Mouse (Mus musculus) limb, embryonic 12.5 days (tissue): ENCODE results near the gene Lipt2. TPM values are rescaled to one million over a fixed set of nuclear protein-coding genes. Genes with fewer than 3 reads are reported as not detected.

Experiments used
- ATAC-seq: fragments of 200-750 bp; cut with Nextera tagmentation; 2 replicates; pipeline ENCODE4 v1.8.0; 2017; ENCODE audit warnings: low read depth, moderate TSS enrichment; ENCODE audit not compliant: insufficient number of reproducible peaks, insufficient read depth, low FRiP score, low TSS enrichment
- H3K27ac ChIP-seq: fragments of 300-500 bp; sonication (generic); 2 replicates; pipeline ENCODE4 v1.5.1; 2016; ENCODE audit warnings: mild to moderate bottlenecking, moderate library complexity
- H3K27me3 ChIP-seq: fragments of 300-500 bp; sonication (generic); 2 replicates; pipeline ENCODE4 v1.6.1; 2016; ENCODE audit warnings: mild to moderate bottlenecking, moderate library complexity
- H3K36me3 ChIP-seq: fragments of 300-500 bp; sonication (generic); 2 replicates; pipeline ENCODE4 v1.6.1; 2016; ENCODE audit warnings: mild to moderate bottlenecking, moderate library complexity
- H3K4me1 ChIP-seq: fragments of 300-500 bp; sonication (generic); replicated peaks from 2 replicates; pipeline ENCODE4 v1.6.1; 2016
- H3K4me2 ChIP-seq: fragments of 300-500 bp; sonication (generic); 2 replicates; pipeline ENCODE4 v1.6.1; 2016; ENCODE audit warnings: mild to moderate bottlenecking, moderate library complexity
- H3K4me3 ChIP-seq: fragments of 300-500 bp; sonication (generic); replicated peaks from 2 replicates; pipeline ENCODE4 v1.5.1; 2016; ENCODE audit warnings: mild to moderate bottlenecking
- H3K9ac ChIP-seq: fragments of 300-500 bp; sonication (generic); replicated peaks from 2 replicates; pipeline ENCODE4 v1.6.1; 2016; ENCODE audit warnings: mild to moderate bottlenecking, moderate library complexity
- H3K9me3 ChIP-seq: fragments of 300-500 bp; sonication (generic); 2 replicates; pipeline ENCODE4 v1.6.1; 2016; ENCODE audit warnings: mild to moderate bottlenecking, moderate library complexity
- WGBS: fragments of 180-500 bp; shearing (Covaris S2); methylation state at CpG from one replicate; pipeline ENCODE4 v1.1.7; 2016; 5-methylcytosine and 5-hydroxymethylcytosine counted together
- polyA plus RNA-seq: library from polyadenylated mRNA; unstranded; fragments of >200 nt; fragmentation: Nextera tagmentation; extraction: Ambion mirVana; gene quantifications from 2 replicates; pipeline ENCODE4 v1.2.1, GENCODE M21; 2016

Lipt2 gene
- polyA plus RNA-seq, result 26.2 and 26.9 TPM in 2 replicates

DNA sequence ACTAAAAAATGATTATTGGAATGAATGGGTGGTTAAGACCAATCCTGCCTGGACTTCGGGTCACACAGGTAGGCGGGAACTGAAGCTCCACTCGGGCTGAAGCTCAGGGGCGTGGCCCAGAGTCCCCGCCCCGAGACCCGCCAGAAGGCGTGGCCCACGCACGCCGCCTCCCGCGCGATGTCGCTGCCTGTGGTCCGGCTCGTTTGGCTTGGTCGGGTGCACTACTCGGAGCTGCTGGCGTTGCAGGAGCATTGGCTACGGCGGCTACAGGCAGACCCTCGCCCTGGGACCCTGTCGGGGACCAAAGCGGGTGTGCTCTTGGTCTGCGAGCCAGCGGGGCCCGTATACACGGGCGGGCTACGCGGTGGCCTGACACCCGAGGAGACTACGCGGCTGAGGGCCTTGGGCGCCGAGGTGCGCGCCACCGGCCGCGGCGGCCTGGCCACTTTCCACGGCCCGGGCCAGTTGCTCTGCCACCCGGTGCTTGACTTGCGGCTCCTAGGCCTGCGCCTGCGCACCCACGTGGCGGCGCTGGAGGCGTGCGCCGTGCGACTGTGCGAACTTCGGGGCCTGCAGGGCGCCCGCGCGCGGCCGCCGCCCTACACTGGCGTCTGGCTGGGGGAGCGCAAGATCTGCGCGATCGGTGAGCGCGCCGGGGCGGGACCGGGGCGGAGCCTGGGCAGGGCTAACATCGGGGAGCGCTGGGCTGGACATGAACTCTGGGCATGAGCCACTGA is at the start of gene Lipt2:
Lipt2 (plus strand) TSS at position 173 of the 737 bp plus-strand sequence.
- no peaks in the 10 kb centered on the region for H3K27me3 ChIP-seq
- ATAC-seq, result peak; percentile 94
- no peaks in the 10 kb centered on the region; the same call in 1 of the 2 replicates for H3K36me3 ChIP-seq
- H3K4me2 ChIP-seq, result peak within 1 kb of the TSS; percentile 82
- H3K9ac ChIP-seq, result peak within 1 kb of the TSS; percentile 89
- peak within 1 kb of the TSS; percentile 99 for H3K27ac ChIP-seq
- peak within 1 kb of the TSS; percentile 83 for H3K4me3 ChIP-seq
- no peaks in the 10 kb centered on the region for H3K9me3 ChIP-seq
- WGBS, result under 1% methylated on average over 78 of the region's 78 CpGs
- H3K4me1 ChIP-seq, result peaks cover 5% of the 10 kb centered on the region

DNA sequence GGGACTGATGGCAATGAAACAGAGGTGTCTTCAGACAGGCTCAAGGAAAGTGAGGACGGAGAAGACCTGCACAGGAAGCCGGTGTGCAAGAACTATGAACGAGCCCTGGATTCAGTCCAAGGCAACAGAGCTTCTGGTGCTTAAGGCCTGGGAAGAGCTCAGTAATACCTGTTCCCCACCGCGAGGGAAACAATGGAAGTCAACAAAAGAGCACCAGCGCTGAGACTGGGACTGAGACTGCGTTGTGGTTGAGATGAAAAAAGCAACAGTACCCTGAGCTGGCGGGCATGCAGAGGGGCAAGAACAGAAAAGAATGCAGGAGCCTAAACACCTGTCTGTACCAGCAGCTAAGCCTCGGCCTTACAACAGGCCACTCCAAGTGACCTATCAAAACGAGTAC is 47.6 kb upstream of the Lipt2 start:
- Histone ChIP-seq H3K9me3 (no peaks in the 10 kb centered on the region), H3K36me3 (peaks cover 60% of the 10 kb centered on the region), H3K4me2 (no peak overlapping the region), H3K27ac (no peak overlapping the region), H3K4me1 (no peaks in the 10 kb centered on the region), H3K27me3 (no peaks in the 10 kb centered on the region), H3K9ac (no peak overlapping the region), H3K4me3 (no peak overlapping the region)
- WGBS, result 86% methylated on average over 10 of the region's 10 CpGs
- ATAC-seq, result no peak

DNA sequence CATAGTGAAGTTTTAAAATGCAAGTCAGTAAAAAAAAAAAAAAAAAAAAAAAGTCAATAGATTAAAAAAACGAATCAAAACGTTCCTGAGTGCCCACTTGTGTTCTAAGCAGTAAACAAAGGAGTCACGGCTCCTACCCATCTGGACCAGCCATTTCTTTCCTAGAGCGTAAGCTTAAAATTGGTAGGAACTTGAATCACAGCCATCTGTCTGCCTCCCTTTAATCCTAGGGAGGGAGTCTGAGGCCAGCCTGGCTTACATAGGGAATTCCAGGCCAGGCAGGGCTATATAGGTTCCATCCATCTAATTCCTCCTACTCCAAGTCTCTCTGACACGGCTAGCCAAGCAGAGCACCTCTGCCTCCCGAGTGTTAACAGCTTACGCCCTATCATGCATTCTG is 45.3 kb upstream of the Lipt2 start:
- no peaks in the 10 kb centered on the region for H3K9me3 ChIP-seq
- no peaks in the 10 kb centered on the region for H3K27me3 ChIP-seq
- no peak overlapping the region for H3K4me2 ChIP-seq
- peaks cover 71% of the 10 kb centered on the region for H3K36me3 ChIP-seq
- ATAC-seq, result no peak
- no peak overlapping the region for H3K27ac ChIP-seq
- no peak overlapping the region for H3K4me3 ChIP-seq
- H3K9ac ChIP-seq, result no peak overlapping the region
- H3K4me1 ChIP-seq, result no peaks in the 10 kb centered on the region
- WGBS, result 87% methylated on average over 7 of the region's 7 CpGs

DNA sequence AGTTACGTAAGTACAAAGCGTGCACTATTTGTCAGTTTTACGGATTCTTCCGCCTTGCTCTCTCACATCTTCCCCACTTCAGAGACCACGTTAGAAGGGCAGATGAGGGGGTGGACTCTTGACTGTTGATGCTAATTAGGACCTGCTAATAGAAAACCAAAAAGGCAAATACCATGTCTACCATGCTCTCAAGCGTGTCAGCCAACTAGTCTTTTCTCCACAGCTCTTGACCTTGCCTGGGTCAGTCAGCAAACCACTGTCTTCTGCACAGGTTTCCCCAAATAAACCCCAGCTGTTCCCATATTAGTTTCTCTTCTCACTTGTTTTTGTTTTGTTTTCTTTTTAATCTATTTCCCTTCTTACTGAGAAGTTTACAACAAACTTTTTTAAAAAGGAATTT is 44.8 kb upstream of the Lipt2 start:
- Histone ChIP-seq H3K27ac (no peak overlapping the region), H3K4me3 (no peak overlapping the region), H3K4me1 (no peaks in the 10 kb centered on the region), H3K4me2 (no peak overlapping the region), H3K27me3 (no peaks in the 10 kb centered on the region), H3K9ac (no peak overlapping the region), H3K36me3 (peaks cover 73% of the 10 kb centered on the region), H3K9me3 (no peaks in the 10 kb centered on the region)
- 90% methylated on average over 6 of the region's 6 CpGs for WGBS
- ATAC-seq, result no peak

DNA sequence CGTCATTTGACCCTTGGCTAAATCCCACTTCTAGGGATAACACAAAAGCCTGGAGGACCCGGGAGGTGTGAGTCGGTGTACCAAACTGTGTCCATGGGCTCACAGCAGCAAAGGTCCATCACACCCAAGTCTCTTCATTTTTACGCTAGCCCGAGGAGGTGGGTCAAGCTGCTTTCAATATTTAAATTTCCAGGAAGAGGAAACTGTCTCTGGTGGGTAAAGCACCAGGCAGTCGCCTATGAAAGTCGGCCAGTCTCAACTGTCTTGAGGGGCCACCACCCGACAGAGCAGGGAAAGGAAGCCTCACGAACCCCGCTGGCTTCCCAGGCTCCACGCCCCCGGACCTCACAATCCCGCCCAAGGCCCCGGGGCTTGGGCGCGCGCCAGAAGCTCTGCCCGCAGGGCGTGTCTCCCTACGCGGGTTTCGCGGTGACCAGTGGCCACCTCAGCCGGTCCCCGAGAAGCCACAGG is 38.3 kb upstream of the Lipt2 start:
- Histone ChIP-seq H3K27me3 (no peaks in the 10 kb centered on the region), H3K9me3 (no peaks in the 10 kb centered on the region), H3K4me2 (peak overlapping the region; percentile 83), H3K36me3 (peaks cover 32% of the 10 kb centered on the region), H3K4me1 (peaks cover 19% of the 10 kb centered on the region), H3K4me3 (peak overlapping the region; percentile 98), H3K27ac (peak overlapping the region; percentile 91), H3K9ac (peak overlapping the region; percentile 92)
- ATAC-seq, result peak; percentile 60
- 1% methylated on average over 25 of the region's 25 CpGs for WGBS

DNA sequence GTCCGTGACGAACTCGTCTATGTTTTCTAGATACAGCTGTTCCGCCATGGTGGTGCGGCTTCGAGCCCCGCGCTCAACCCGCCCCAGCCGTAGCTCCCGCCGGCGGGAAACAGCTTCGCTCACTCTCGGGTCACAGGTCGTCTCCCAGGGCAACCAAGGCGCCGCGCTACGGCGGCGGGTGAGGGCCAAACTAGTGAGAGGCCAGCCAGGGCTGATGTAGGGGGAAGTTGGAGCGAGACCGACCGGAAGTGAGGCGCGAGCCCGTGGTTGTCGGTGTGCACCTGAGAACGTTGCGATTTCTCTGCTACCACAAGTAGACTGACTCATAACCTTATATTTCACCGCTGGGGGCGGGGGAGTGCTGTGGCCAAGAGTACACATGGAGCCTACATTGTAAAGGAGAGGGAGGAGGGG is 37.7 kb upstream of the Lipt2 start, which contains the start of gene Pold3:
Pold3 (minus strand) TSS at position 190 of the 414 bp plus-strand sequence.
- under 1% methylated on average over 33 of the region's 33 CpGs for WGBS
- ATAC-seq, result peak; percentile 93
- H3K27ac ChIP-seq, result peak within 1 kb of the TSS; percentile 91
- peak within 1 kb of the TSS; percentile 98 for H3K4me3 ChIP-seq
- H3K27me3 ChIP-seq, result no peaks in the 10 kb centered on the region
- H3K36me3 ChIP-seq, result peaks cover 31% of the 10 kb centered on the region
- peak within 1 kb of the TSS; percentile 83 for H3K4me2 ChIP-seq
- peaks cover 19% of the 10 kb centered on the region for H3K4me1 ChIP-seq
- peak within 1 kb of the TSS; percentile 92 for H3K9ac ChIP-seq
- H3K9me3 ChIP-seq, result no peaks in the 10 kb centered on the region

DNA sequence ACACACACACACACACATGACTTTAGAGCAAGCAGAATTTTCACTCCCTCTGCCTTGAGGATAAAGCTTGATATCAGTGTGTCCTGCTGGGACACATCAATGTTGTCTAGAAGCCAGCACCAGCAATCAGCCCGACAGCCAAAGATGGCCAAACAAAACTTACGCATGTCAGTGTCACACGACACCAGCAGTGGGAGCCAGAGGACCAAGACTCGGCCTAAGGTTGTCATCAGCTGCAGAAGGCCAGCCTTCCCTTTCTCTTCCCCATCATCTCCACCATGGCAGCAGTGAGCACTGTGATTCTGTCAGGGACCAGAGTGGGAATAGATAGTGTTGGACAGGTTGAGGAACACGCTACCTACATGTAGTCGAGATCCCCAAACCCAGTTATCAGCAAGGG is 35.6 kb upstream of the Lipt2 start:
- Histone ChIP-seq H3K4me1 (peaks cover 19% of the 10 kb centered on the region), H3K4me2 (no peak overlapping the region), H3K36me3 (peaks cover 10% of the 10 kb centered on the region), H3K27me3 (no peaks in the 10 kb centered on the region), H3K27ac (no peak overlapping the region), H3K9me3 (no peaks in the 10 kb centered on the region), H3K9ac (no peak overlapping the region), H3K4me3 (no peak overlapping the region)
- WGBS, result 61% methylated on average over 6 of the region's 6 CpGs
- ATAC-seq, result no peak

DNA sequence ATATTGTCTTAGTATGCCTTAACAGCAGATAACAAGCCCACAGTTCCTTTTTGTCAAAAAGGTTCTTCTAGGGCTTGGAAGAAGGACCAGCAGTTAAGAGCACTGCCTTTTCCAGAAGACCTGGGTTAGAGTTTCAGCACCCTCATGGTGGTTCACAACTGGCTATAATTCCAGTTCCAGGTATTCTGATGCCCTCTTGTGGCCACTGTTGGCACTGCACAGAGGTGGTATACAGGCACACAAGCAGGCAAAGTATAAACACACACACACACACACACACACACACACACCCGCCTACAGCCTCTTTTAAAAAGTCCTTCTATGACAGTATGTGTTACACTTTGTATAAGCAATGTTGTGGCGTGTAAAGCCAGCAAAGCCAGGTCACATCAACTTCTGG is 34.9 kb upstream of the Lipt2 start:
- H3K9ac ChIP-seq, result no peak overlapping the region
- H3K4me1 ChIP-seq, result peaks cover 19% of the 10 kb centered on the region
- WGBS, result 83% methylated on average over 2 of the region's 2 CpGs
- ATAC-seq, result no peak
- peaks cover 3% of the 10 kb centered on the region; the same call in 1 of the 2 replicates for H3K36me3 ChIP-seq
- no peaks in the 10 kb centered on the region for H3K27me3 ChIP-seq
- H3K27ac ChIP-seq, result no peak overlapping the region
- H3K4me2 ChIP-seq, result no peak overlapping the region
- no peak overlapping the region for H3K4me3 ChIP-seq
- no peaks in the 10 kb centered on the region for H3K9me3 ChIP-seq

DNA sequence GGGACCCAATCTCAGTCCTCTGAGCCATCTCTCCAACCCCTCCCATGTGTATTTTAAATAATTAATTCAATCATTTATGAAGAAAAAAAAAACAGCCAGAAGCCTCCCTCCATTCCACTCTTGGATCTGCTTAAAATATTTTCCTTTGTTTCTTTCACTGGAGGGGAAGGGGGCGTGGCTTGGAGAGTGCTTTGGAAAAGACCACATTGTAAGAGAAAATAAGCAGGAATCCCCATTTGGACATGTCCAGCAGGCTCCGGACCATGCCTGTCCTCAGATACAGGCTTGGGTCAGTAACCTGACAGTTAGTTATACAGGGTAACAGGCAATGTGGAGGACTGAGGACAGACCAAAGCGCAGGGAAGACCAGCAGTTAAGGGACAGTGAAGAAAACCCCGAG is 33.9 kb upstream of the Lipt2 start:
- H3K4me1 ChIP-seq, result peaks cover 12% of the 10 kb centered on the region
- no peak overlapping the region for H3K9ac ChIP-seq
- ATAC-seq, result no peak
- no peak overlapping the region for H3K4me2 ChIP-seq
- no peaks in the 10 kb centered on the region for H3K36me3 ChIP-seq
- H3K4me3 ChIP-seq, result no peak overlapping the region
- 78% methylated on average over 4 of the region's 4 CpGs for WGBS
- H3K27me3 ChIP-seq, result no peaks in the 10 kb centered on the region
- H3K27ac ChIP-seq, result no peak overlapping the region
- H3K9me3 ChIP-seq, result no peaks in the 10 kb centered on the region

DNA sequence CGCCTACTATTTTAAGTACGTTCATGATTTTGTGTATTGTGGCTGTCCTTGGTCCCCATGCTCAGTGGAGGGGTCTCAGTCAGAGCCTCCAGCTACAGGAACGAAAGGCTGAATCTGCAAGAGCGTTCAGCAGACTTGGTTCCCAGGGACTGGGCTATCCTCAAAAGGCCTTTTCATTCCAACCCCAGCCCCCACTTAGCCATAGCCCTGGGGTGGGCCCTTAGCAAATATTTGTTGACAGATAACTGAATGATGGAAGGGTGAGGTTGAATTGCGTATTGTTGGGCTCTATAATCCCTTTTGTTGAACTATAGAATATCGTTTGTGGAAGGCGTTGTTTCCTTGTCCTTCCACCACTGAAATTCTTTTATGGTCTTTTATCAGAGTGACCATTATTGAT is 32.6 kb upstream of the Lipt2 start:
- Histone ChIP-seq H3K9ac (no peak overlapping the region), H3K27me3 (no peaks in the 10 kb centered on the region), H3K9me3 (no peaks in the 10 kb centered on the region), H3K36me3 (no peaks in the 10 kb centered on the region), H3K27ac (no peak overlapping the region), H3K4me2 (no peak overlapping the region), H3K4me3 (no peak overlapping the region), H3K4me1 (peaks cover 7% of the 10 kb centered on the region; the same call in 1 of the 2 replicates)
- no peak for ATAC-seq
- WGBS, result 90% methylated on average over 7 of the region's 7 CpGs

DNA sequence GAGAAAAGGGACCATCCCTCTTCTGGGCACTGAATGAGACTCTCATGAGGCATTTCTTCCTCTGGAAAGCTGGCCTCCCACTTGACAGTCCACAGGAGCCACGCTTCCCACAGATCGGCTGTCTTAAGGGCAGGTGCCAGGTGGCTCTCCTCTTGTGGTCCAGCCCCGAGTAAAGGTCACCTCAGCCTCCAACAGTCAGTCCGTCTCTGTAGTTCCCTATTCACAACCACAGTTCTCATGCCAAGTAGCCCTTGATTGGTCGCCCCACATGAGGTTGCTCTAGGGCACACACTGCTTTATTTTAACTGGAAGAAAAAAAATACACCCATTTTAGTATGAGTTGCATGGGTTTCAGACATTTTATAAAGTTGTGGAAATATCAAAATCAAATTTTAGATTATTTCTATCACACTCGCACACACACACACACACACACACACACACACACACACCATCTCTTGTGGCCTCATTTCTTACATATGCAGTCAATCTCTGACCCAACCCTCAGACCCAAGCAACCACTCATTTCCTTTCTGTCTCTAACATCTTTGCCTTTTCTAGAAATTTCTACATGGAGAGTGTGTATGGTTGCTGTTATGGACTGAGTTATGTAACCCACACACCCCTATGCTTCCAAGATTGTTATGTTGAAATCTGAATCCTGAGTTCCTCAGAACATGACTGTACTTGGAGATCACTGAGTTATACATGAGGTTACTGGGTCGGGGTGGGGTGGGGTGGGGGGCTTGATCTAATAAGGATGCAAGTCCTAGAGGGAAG is 30.6 kb upstream of the Lipt2 start:
- Histone ChIP-seq H3K27me3 (no peaks in the 10 kb centered on the region), H3K9ac (no peak overlapping the region), H3K4me3 (no peak overlapping the region), H3K27ac (no peak overlapping the region), H3K4me1 (no peaks in the 10 kb centered on the region), H3K36me3 (no peaks in the 10 kb centered on the region), H3K4me2 (no peak overlapping the region), H3K9me3 (no peaks in the 10 kb centered on the region)
- 86% methylated on average over 7 of the region's 7 CpGs for WGBS
- ATAC-seq, result no peak
